Mouse (Mus musculus) retina, postnatal 7 days (tissue): Measurements from ENCODE around the gene 1700123L14Rik.
A peak's percentile ranks its signal among the peaks of the same experiment; 100 is the strongest.
"Not testable (repeated sequence)": the region's sequence is repeated elsewhere in the genome, so short reads cannot be mapped to it uniquely, and the experiment has no call there.

Source experiments
- DNase-seq: peaks from one replicate; pipeline ENCODE4 v3.0.0-alpha.2; 2012; ENCODE audit warnings: low read depth, low spot score

The 1700123L14Rik gene

DNA sequence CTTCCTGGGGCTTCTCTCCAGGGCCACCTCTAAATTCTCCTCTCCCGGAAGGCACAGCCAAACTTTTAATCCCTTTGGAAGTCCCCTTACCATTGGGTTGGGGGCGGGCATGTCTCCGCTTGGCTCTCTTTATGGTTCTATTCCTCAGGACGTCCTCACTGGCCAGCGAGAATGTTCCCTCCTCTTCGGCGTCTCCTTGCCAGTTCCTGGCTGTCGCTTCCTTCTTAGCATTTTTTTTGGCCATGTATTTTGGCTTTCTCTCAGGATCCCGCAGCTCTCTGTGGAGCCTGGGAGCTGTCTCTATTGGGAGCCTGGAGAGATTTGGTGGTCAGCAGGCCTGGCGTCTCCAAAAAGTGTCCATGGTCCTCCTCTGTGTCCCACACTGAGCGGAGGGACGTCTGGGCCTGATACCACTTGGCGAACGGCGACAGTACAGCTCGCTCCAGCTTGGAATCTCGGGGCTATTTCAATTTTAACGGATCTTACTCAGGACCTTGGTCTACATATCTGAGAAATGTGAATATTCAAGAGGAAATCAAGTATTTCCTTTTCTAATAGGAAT, at the start of gene 1700123L14Rik:
Gene 1700123L14Rik (minus strand): TSS at position 426 of the 562 bp plus-strand sequence.
- DNase-seq: no peak

DNA sequence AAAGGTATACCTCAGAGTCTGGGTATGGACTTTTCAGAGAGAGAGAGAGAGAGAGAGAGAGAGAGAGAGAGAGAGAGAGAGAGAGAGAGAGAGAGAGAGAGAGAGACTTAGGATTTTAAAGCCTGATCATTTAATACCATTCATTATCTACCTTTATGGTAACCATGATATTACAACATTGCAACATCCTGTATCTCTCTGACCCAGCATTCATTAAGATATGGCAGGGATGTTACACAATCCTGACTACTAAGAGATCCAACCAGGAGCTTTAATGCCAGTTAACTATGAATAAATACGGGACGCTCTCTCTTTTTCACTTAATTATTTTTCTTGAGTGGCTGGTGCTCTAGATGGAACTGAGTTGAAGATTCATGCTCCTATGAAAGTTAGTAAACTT, 39.4 kb upstream of the 1700123L14Rik start:
- DNase-seq: no peak

DNA sequence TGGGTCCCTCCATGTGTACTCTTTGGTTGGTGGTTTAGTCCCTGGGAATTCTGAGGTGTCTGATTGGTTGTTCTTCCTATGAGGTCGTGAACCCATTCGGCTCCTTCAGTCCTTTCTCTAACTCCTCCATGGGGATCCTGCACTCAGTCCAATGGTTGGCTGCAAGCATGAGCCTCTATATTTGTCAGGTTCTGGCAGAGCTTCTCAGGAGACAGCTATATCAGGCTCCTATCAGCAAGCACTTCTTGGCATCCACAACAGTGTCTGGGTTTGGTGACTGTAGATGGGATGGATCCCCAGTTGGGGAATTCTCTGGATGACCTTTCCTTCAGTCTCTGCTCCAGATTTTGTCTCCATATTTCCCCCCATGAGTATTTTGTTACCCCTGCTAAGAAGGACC, 32.9 kb upstream of the 1700123L14Rik start:
- DNase-seq: not testable (repeated sequence)

DNA sequence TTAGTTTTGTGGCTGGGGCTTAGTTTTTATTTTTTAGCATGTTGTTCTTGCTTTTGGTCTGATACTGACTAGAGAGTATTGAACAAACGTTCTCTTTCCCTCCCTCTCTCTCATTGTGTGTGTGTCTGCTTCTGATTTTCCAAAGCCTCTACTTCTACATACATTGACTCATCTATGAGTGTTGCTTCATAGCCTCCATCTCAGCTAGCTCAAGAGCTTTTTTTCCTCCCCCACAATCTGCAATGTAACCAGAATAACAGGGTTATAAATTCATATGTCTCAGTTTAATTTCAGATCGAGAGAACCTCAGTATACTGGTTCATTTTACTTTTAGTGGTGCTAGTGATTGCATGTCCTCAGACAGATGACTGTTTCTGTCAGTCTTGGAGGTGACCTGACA, 20.5 kb upstream of the 1700123L14Rik start:
- DNase-seq: no peak

DNA sequence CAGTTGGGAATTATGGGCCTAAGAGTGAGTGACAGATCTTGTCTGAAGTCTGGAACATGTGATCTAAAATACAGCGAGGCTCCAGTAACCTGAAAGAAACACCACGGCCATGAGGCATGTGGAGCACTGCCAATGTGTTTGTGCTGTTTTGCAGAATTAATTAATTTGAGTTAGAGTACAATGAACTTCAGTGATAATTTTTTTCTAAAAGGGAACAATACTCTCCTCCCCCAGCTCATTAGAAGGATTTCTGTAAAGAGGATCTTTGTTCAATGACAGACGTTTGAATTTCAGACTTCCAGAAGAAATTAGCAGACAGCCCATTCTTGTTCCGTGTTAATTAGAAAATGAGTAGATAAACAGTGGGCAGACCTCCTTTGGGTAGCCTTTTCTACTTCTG, 17.3 kb upstream of the 1700123L14Rik start:
- DNase-seq: peak; percentile 21

DNA sequence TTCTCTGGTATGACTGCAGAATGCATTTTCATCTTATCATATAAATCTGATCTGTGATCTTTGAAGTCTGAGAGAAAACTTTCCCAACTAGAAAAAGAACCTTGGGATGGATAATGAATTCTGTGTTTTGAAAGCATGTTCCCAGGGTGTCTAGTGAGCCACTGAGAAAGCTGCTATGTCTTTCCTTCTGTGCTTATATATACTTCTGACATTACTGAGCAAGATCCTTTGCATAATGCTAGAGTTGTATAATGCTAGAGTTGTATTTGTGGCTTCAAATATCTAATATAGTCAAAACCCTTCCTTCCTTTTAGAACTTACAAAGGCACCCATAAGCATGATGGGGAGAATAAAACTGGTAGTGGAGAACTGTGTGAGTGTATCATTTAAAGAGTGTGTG, 12.5 kb upstream of the 1700123L14Rik start:
- DNase-seq: no peak

DNA sequence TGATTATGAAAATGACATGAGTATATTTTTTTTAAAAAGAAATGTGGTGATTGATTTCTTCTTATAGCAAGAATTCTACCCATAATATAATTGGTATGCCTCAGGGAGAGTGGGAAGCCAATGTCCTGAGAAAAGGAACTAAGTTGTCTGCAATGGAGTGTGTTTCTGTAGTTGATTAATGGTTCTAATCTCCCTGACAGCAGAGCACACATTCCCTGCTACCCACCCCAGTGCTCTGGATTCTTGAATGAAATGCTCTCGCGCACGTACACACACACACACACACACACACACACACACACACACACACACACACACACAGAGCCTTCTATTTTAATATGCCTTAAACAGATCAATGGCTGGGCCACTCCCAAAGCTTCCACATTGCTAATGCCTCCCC, 7.6 kb upstream of the 1700123L14Rik start:
- no peak for DNase-seq

DNA sequence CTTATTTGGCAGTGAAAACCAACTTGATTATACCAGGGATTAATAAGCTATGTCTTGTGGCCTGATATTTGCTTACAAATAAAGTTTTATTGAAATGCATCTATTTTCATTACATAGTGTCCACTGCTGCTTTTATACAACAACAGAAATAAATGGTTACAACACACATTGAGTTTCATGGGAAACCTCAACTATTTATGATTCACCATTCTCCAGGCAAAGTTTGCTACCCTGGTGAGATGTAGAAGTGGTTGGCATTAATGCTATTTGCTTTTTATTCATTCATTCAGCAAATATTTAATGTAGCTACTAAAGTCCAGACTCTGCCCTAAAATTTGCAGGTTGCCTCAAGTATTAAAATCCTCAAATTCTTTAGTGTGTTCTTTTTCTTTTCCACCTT, 988 bp upstream of the 1700123L14Rik start:
- DNase-seq: no peak

DNA sequence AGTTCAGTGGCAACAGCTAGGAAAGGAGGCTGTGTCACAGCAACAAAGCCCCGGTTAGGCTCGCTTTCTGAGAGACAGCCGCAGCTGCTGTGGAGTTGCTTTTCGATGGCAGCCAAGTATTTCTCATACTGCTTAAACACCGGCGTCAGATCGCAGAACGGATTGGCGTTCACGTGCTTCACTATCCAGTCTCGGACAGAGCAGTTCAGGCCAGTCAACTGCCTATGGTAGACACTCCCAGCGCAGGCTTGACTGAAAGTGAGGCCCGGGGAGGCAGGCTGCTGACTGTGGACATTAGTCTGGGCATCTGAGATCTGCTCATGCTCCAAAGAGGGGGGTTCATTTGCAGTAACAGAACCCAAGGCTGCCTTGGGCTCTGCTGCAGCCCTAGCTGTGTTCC, 640 bp downstream of the 1700123L14Rik start:
- no peak for DNase-seq

DNA sequence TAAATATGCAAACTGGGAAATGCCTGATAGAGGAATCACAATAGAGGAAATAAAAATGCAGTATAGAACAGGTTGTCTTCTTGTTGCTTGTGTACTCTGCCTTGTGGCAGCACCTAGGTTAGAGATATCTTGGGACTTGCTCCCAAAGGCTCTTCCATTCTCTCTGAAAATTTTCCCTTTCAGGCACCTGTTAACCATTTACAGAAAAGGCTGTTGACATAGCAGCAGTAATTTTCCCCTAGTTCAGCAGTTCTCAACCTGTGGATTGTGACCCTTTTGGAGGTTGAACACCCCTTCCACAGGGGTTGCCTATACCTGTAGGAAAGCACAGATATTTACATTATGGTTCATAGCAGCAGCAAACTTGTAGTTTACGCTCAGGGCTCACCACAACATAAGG, 22.7 kb downstream of the 1700123L14Rik start:
- DNase-seq: no peak

DNA sequence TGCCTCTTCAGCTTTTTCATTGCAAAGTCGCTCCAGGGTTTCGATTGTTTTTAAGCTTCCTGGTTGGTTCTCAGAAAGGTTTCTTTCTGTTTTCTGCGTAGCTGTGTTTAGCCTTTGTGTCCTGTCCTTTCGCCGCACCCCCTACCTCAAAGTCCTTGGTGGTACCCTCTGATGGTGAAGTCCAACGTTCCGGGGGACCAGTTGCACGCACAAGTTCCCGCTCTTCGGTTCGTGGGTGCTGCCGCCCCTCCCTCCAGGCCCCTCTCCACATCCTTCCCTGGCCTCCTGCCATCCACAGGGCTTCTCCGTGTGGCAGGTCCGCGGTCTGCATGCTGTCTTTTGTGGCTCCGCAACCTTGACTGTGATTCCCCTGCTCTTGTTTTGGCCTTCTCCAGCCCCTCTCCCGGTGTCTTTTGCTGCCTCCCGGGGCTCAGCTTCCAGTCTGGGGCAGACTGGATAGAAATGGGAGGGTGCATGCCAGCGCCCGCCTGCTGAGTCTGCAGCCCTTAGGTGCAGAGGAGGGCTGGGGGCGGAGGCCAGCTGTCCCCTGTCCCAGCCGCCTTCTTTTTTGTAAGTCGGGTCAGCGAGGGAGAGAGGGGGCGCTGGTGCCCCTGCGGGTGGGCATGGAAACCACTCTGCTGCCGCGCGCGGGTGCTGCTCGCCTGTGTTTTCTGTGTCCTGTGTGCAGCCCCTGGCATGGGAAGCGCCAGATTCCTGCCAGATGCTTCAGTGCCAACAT, 49.3 kb downstream of the 1700123L14Rik start:
- peak; percentile 28 for DNase-seq

DNA sequence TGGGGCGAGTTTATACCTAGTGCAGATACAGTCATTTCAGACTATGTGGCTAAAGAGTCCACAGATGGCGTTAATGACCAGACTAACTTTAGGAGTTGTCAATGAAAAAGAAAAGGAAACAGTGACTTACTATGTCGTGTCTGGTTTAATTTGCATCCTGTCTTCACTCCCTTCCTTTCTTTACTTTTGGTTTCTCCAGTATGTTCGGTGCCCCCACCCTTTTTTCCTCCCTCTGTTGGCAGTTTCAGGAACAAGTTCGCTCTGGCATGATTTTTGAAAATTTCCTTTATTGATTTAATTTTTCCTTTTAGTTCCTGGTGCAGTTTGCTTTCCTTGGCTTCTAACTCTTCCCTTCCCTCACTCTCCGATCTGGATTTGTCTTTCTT, 49.9 kb downstream of the 1700123L14Rik start:
- no peak for DNase-seq
